Mouse (Mus musculus) kidney, adult 2 months (tissue): ENCODE measurements around the gene Gchfr.

Experiments used
- CTCF ChIP-seq: fragments of 200-500 bp; conservative IDR thresholded peaks from 2 replicates; pipeline ENCODE4 v1.5.1; 2011; ENCODE audit warnings: low read depth, mild to moderate bottlenecking, control low read depth, low read length, moderate library complexity, mixed read lengths; ENCODE audit not compliant: insufficient read depth, insufficient read length
- POLR2A ChIP-seq: fragments of 200-500 bp; IDR thresholded peaks from one replicate; pipeline ENCODE4 v1.6.1; 2011; ENCODE audit warnings: low read depth, low read length, control low read depth

- no peak for TF ChIP-seq CTCF
- TF ChIP-seq POLR2A, result no peak
Measured at GRCm38 (mm10) chr2:119209176-119209507, 41.6 kb downstream of the Gchfr start.
